Mouse (Mus musculus): ENCODE measurements at regions not wholly inside any gene's neighbourhood (a gene's known extent, or its start where the extent isn't known, plus 50 kb on each side); places are given as distances from the start of the nearest gene placed in this dataset.

DNA sequence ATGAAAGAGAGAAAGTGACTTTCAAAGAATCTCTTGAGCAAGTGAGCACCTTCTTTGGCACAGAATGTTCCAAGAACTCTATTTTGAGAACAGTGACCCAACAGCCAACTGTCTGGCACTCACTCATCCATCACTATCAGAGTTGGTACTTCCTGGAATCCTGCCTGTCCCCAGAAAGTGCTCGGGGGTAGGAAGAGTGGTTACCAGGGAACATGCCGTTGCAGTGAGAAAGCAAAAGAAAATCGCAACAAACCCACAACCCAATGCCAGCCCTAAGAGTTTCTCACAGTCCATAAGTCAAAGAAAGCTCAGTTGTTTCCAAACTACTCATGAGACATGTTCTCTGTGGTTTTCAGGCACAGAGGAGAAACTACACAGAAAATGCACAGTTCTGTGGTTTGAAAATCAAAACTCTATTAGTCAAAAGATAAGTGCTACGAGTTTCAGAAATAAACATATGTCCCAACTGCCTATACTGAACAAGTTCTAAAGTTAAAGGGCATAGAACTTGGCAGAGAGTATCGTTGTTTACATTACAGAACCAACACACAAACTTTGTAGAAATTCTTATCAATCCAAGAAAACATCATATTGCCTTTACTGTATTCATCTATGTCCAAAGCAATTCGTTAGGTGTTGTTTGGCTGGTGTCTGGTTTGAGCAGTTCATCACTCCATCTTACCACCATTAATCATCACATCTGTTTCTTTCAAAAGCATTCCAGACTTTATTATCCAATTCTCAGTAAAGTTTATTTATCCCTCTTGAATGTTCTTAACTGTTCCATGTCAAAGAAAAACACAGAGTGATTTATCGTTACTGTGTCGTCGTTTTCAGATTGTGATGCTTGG is 85.8 kb upstream of the N6amt1 start:
- TF ChIP-seq CTCF (IDR thresholded peaks at IDR 0.05; ENCODE audit: insufficient read depth, low read length) (no peak), POLR2A (IDR thresholded peaks at IDR 0.05; ENCODE audit: borderline replicate concordance, extremely low read depth, low read depth, low read length) (no peak)

Data from lung, adult 2 months (tissue).